Mouse (Mus musculus) kidney, embryonic 15.5 days (tissue): ENCODE measurements at regions not wholly inside any gene's neighbourhood (a gene's known extent, or its start where the extent isn't known, plus 50 kb on each side); places are given as distances from the start of the nearest gene placed in this dataset.

ENCODE experiments used
- ATAC-seq: fragments of 200-750 bp; cut with Nextera tagmentation; replicated peaks from 2 replicates; pipeline ENCODE4 v1.8.0; 2017; ENCODE audit warnings: moderate TSS enrichment; ENCODE audit not compliant: low FRiP score
- H3K27ac ChIP-seq: fragments of 300-500 bp; sonication (generic); 2 replicates; pipeline ENCODE4 v1.5.1; 2015; ENCODE audit warnings: mild to moderate bottlenecking, inconsistent platforms
- H3K27me3 ChIP-seq: fragments of 300-500 bp; sonication (generic); 2 replicates; pipeline ENCODE4 v1.6.1; 2015; ENCODE audit warnings: inconsistent platforms
- H3K36me3 ChIP-seq: fragments of 300-500 bp; sonication (generic); 2 replicates; pipeline ENCODE4 v1.6.1; 2015; ENCODE audit warnings: inconsistent platforms
- H3K4me1 ChIP-seq: fragments of 300-500 bp; sonication (generic); 2 replicates; pipeline ENCODE4 v1.6.1; 2015; ENCODE audit warnings: inconsistent platforms
- H3K4me2 ChIP-seq: fragments of 300-500 bp; sonication (generic); 2 replicates; pipeline ENCODE4 v1.6.1; 2015; ENCODE audit warnings: moderate library complexity, mild to moderate bottlenecking, inconsistent platforms
- H3K4me3 ChIP-seq: fragments of 300-500 bp; sonication (generic); replicated peaks from 2 replicates; pipeline ENCODE4 v1.5.1; 2015; ENCODE audit warnings: mild to moderate bottlenecking, inconsistent platforms
- H3K9ac ChIP-seq: fragments of 300-500 bp; sonication (generic); 2 replicates; pipeline ENCODE4 v1.6.1; 2015; ENCODE audit warnings: mild to moderate bottlenecking, inconsistent platforms
- H3K9me3 ChIP-seq: fragments of 300-500 bp; sonication (generic); replicated peaks from 2 replicates; pipeline ENCODE4 v1.6.1; 2016; ENCODE audit warnings: inconsistent platforms
- WGBS: fragments of 180-500 bp; shearing (Covaris S2); methylation state at CpG from one replicate; pipeline ENCODE4 v1.1.7; 2015; ENCODE audit warnings: mixed read lengths; 5-methylcytosine and 5-hydroxymethylcytosine counted together

GRCm38 (mm10) chr4:48771836-48772235 lies 108.5 kb downstream of the Cavin4 start:
- no peaks in the 10 kb centered on the region for H3K36me3 ChIP-seq
- no peaks in the 10 kb centered on the region for H3K27me3 ChIP-seq
- H3K9ac ChIP-seq = no peak overlapping the region
- no peak for ATAC-seq
- no peak overlapping the region for H3K4me2 ChIP-seq
- H3K9me3 ChIP-seq = no peaks in the 10 kb centered on the region
- peak overlapping the region; percentile 52; the same call in 1 of the 2 replicates for H3K27ac ChIP-seq
- 64% methylated on average over 8 of the region's 8 CpGs for WGBS
- H3K4me3 ChIP-seq = no peak overlapping the region
- H3K4me1 ChIP-seq = 0 out of 2 replicates have a peak, but pooled peaks cover 3% of the 10 kb centered on the region

GRCm38 (mm10) chr4:48779202-48779905 lies 116.0 kb downstream of the Cavin4 start:
- Histone ChIP-seq H3K9ac (no peak overlapping the region), H3K4me3 (no peak overlapping the region), H3K27ac (no peak overlapping the region), H3K9me3 (no peaks in the 10 kb centered on the region), H3K4me1 (no peaks in the 10 kb centered on the region), H3K36me3 (no peaks in the 10 kb centered on the region), H3K27me3 (no peaks in the 10 kb centered on the region), H3K4me2 (no peak overlapping the region)
- ATAC-seq = no peak
- WGBS = 62% methylated on average over 12 of the region's 12 CpGs

GRCm38 (mm10) chr4:48779955-48780354 lies 116.6 kb downstream of the Cavin4 start:
- WGBS = 88% methylated on average over 2 of the region's 2 CpGs
- Histone ChIP-seq H3K4me3 (no peak overlapping the region), H3K4me1 (no peaks in the 10 kb centered on the region), H3K27ac (no peak overlapping the region), H3K36me3 (no peaks in the 10 kb centered on the region), H3K9me3 (no peaks in the 10 kb centered on the region), H3K27me3 (no peaks in the 10 kb centered on the region), H3K4me2 (no peak overlapping the region), H3K9ac (no peak overlapping the region)
- no peak for ATAC-seq

GRCm38 (mm10) chr4:48781099-48781498 lies 117.8 kb downstream of the Cavin4 start:
- H3K4me2 ChIP-seq = no peak overlapping the region
- no peaks in the 10 kb centered on the region for H3K36me3 ChIP-seq
- 71% methylated on average over 4 of the region's 4 CpGs for WGBS
- H3K9me3 ChIP-seq = no peaks in the 10 kb centered on the region
- no peaks in the 10 kb centered on the region for H3K27me3 ChIP-seq
- no peak for ATAC-seq
- H3K27ac ChIP-seq = no peak overlapping the region
- H3K4me3 ChIP-seq = no peak overlapping the region
- no peaks in the 10 kb centered on the region for H3K4me1 ChIP-seq
- no peak overlapping the region for H3K9ac ChIP-seq

- no peaks in the 10 kb centered on the region for H3K36me3 ChIP-seq
- H3K27me3 ChIP-seq = no peaks in the 10 kb centered on the region
- 76% methylated on average over 3 of the region's 3 CpGs for WGBS
- no peak overlapping the region for H3K27ac ChIP-seq
- no peak for ATAC-seq
- H3K9ac ChIP-seq = no peak overlapping the region
- H3K4me1 ChIP-seq = no peaks in the 10 kb centered on the region
- H3K4me3 ChIP-seq = no peak overlapping the region
- no peak overlapping the region for H3K4me2 ChIP-seq
- H3K9me3 ChIP-seq = no peaks in the 10 kb centered on the region
These were observed 119.4 kb downstream of the Cavin4 start for GRCm38 (mm10) chr4:48782686-48783085.

GRCm38 (mm10) chr4:48791096-48791495 lies 127.8 kb downstream of the Cavin4 start:
- Histone ChIP-seq H3K9me3 (no peaks in the 10 kb centered on the region), H3K4me2 (no peak overlapping the region), H3K27me3 (no peaks in the 10 kb centered on the region), H3K4me3 (no peak overlapping the region), H3K9ac (no peak overlapping the region), H3K4me1 (no peaks in the 10 kb centered on the region), H3K27ac (no peak overlapping the region), H3K36me3 (no peaks in the 10 kb centered on the region)
- 83% methylated on average over 4 of the region's 4 CpGs for WGBS
- no peak for ATAC-seq

- H3K36me3 ChIP-seq = no peaks in the 10 kb centered on the region
- H3K4me1 ChIP-seq = no peaks in the 10 kb centered on the region
- no peaks in the 10 kb centered on the region for H3K27me3 ChIP-seq
- ATAC-seq = no peak
- H3K4me2 ChIP-seq = no peak overlapping the region
- no peak overlapping the region for H3K9ac ChIP-seq
- WGBS = 57% methylated on average over 3 of the region's 3 CpGs
- no peaks in the 10 kb centered on the region for H3K9me3 ChIP-seq
- no peak overlapping the region for H3K27ac ChIP-seq
- no peak overlapping the region for H3K4me3 ChIP-seq
These were observed 140.5 kb downstream of the Cavin4 start for GRCm38 (mm10) chr4:48803777-48804176.

GRCm38 (mm10) chr4:48808571-48808970 lies 145.3 kb downstream of the Cavin4 start:
- no peak for ATAC-seq
- no peaks in the 10 kb centered on the region for H3K36me3 ChIP-seq
- H3K27me3 ChIP-seq = no peaks in the 10 kb centered on the region
- no peak overlapping the region for H3K4me3 ChIP-seq
- no peaks in the 10 kb centered on the region for H3K4me1 ChIP-seq
- H3K9ac ChIP-seq = no peak overlapping the region
- no peak overlapping the region for H3K27ac ChIP-seq
- H3K4me2 ChIP-seq = no peak overlapping the region
- H3K9me3 ChIP-seq = no peaks in the 10 kb centered on the region
- 76% methylated on average over 4 of the region's 4 CpGs for WGBS

GRCm38 (mm10) chr4:48833718-48834117 lies 170.4 kb downstream of the Cavin4 start:
- 75% methylated on average over 2 of the region's 2 CpGs for WGBS

GRCm38 (mm10) chr4:48842777-48843214 lies 179.5 kb downstream of the Cavin4 start:
- H3K4me3 ChIP-seq = no peak overlapping the region
- ATAC-seq = peak; percentile 71
- H3K27ac ChIP-seq = no peak overlapping the region
- no peak overlapping the region for H3K4me2 ChIP-seq
- no peaks in the 10 kb centered on the region for H3K9me3 ChIP-seq
- H3K4me1 ChIP-seq = no peaks in the 10 kb centered on the region
- WGBS = 46% methylated on average over 2 of the region's 2 CpGs
- H3K27me3 ChIP-seq = no peaks in the 10 kb centered on the region
- H3K9ac ChIP-seq = no peak overlapping the region
- no peaks in the 10 kb centered on the region for H3K36me3 ChIP-seq

More at GRCm38 (mm10) chr4:48833718-48834117, 170.4 kb downstream of the Cavin4 start:
- no peak for ATAC-seq
- no peak overlapping the region for H3K4me2 ChIP-seq
- H3K4me1 ChIP-seq = no peaks in the 10 kb centered on the region
- H3K36me3 ChIP-seq = no peaks in the 10 kb centered on the region
- no peaks in the 10 kb centered on the region for H3K27me3 ChIP-seq
- no peak overlapping the region for H3K4me3 ChIP-seq
- H3K9me3 ChIP-seq = no peaks in the 10 kb centered on the region
- H3K27ac ChIP-seq = no peak overlapping the region
- H3K9ac ChIP-seq = no peak overlapping the region

GRCm38 (mm10) chr4:48871105-48871504 lies 188.0 kb upstream of the Plppr1 start:
- H3K27me3 ChIP-seq = no peaks in the 10 kb centered on the region
- H3K9ac ChIP-seq = no peak overlapping the region
- H3K4me2 ChIP-seq = no peak overlapping the region
- H3K4me1 ChIP-seq = no peaks in the 10 kb centered on the region
- ATAC-seq = no peak
- H3K27ac ChIP-seq = no peak overlapping the region
- 87% methylated on average over 2 of the region's 2 CpGs for WGBS
- no peaks in the 10 kb centered on the region for H3K36me3 ChIP-seq
- no peak overlapping the region for H3K4me3 ChIP-seq
- H3K9me3 ChIP-seq = no peaks in the 10 kb centered on the region

GRCm38 (mm10) chr4:48889074-48889592 lies 169.9 kb upstream of the Plppr1 start:
- ATAC-seq = no peak
- no peak overlapping the region for H3K9ac ChIP-seq

GRCm38 (mm10) chr4:48904551-48904950 lies 154.5 kb upstream of the Plppr1 start:
- WGBS = 69% methylated on average over 1 of the region's 1 CpGs
- no peak overlapping the region for H3K4me3 ChIP-seq
- no peak overlapping the region for H3K9ac ChIP-seq
- no peaks in the 10 kb centered on the region for H3K36me3 ChIP-seq
- H3K4me2 ChIP-seq = no peak overlapping the region
- no peaks in the 10 kb centered on the region for H3K27me3 ChIP-seq
- no peak for ATAC-seq
- no peaks in the 10 kb centered on the region for H3K9me3 ChIP-seq
- H3K4me1 ChIP-seq = no peaks in the 10 kb centered on the region
- H3K27ac ChIP-seq = no peak overlapping the region

More at GRCm38 (mm10) chr4:48889074-48889592, 169.9 kb upstream of the Plppr1 start:
- Histone ChIP-seq H3K4me2 (no peak overlapping the region), H3K36me3 (no peaks in the 10 kb centered on the region), H3K27me3 (no peaks in the 10 kb centered on the region), H3K4me3 (no peak overlapping the region), H3K4me1 (no peaks in the 10 kb centered on the region), H3K27ac (no peak overlapping the region), H3K9me3 (no peaks in the 10 kb centered on the region)
- 43% methylated on average over 4 of the region's 4 CpGs for WGBS
